ENCODE assay signal across 10 mouse cellular contexts in genomic region chr10:117838924-117839323, GRCm38 (mm10). TPM values are rescaled to one million over a fixed set of nuclear protein-coding genes. Genes with fewer than 3 reads are reported as not detected.
DNase-seq lines count a peak whose midpoint lies in the region; ATAC-seq and TF ChIP-seq lines count a peak whose summit lies in the region.
"Had no signal": no experiment of that assay in that cellular context is flagged by ENCODE, and none has a peak within 500 bp of the region (broad histone marks: within the 10 kb centered on the region; RNA-seq: fewer than 3 reads in every experiment).

No protein-coding gene starts in this region.

- in situ Hi-C loops in Patski (cut with MboI; ENCODE audit: low pct_unique_long_range_greater_than_20kb): no loop called here

- no peak for TF ChIP-seq EP300 in liver, postnatal 0 days (IDR thresholded peaks at IDR 0.05; ENCODE audit: low read depth)

- 86% methylated on average over 3 of the region's 3 CpGs for WGBS in kidney, embryonic 16.5 days
- 85% methylated on average over 3 of the region's 3 CpGs for WGBS in liver, postnatal 0 days (ENCODE audit: insufficient replicate concordance)

- peak; percentile 28; the same call in 1 of the 2 replicates for TF ChIP-seq CTCF in E14TG2a.4 (conservative IDR thresholded peaks at IDR 0.05; ENCODE audit: low read length)
- peak; percentile 52 for TF ChIP-seq CTCF in Patski (IDR thresholded peaks at IDR 0.05)
- peak; percentile 50 for TF ChIP-seq CTCF in liver, postnatal 0 days (IDR thresholded peaks at IDR 0.05; ENCODE audit: low read depth)

- no peaks in the 10 kb centered on the region for H3K9me3 ChIP-seq in kidney, embryonic 16.5 days (ENCODE audit: low read length)
- no peaks in the 10 kb centered on the region for H3K9me3 ChIP-seq in E14TG2a.4 (ENCODE audit: low read length)
- H3K9me3 ChIP-seq in liver, postnatal 0 days (ENCODE audit: low read length): no peaks in the 10 kb centered on the region
- H3K9me3 ChIP-seq: lung, embryonic 15.5 days had no signal

- no peak for ATAC-seq in kidney, embryonic 16.5 days (ENCODE audit: low FRiP score, low TSS enrichment)
- ATAC-seq in Patski: peak; percentile 60
- peak; percentile 64 for ATAC-seq in liver, postnatal 0 days

- H3K27ac ChIP-seq in kidney, embryonic 16.5 days (ENCODE audit: low read length): no peak overlapping the region
- no peak overlapping the region for H3K27ac ChIP-seq in liver, postnatal 0 days (ENCODE audit: low read depth)
- H3K27ac ChIP-seq: lung, embryonic 15.5 days had no signal

- POLR2A ChIA-PET in Patski (lab: Charles Lee): no interaction called here

- peak; percentile 20 to 33 for DNase-seq in kidney, postnatal 4 days
- no peak for DNase-seq in Patski (ENCODE audit: low read depth, low spot score)
- DNase-seq in liver, postnatal 0 days: no peak
- DNase-seq in cerebellum, postnatal 14 days: no peak
- no peak for DNase-seq in layer of hippocampus, adult 9-10 months (ENCODE audit: low spot score)
- DNase-seq: adrenal gland, postnatal 25 days; gastrocnemius, postnatal 36 days had no signal

- H3K4me3 ChIP-seq in kidney, embryonic 16.5 days (ENCODE audit: low read length): no peak overlapping the region
- no peak overlapping the region for H3K4me3 ChIP-seq in E14TG2a.4 (replicated peaks; ENCODE audit: low read length)
- no peak overlapping the region for H3K4me3 ChIP-seq in liver, postnatal 0 days (ENCODE audit: low read depth, low read length)
- H3K4me3 ChIP-seq: lung, embryonic 15.5 days had no signal

- no peaks in the 10 kb centered on the region for H3K27me3 ChIP-seq in kidney, embryonic 16.5 days (ENCODE audit: insufficient read depth, low read length)
- H3K27me3 ChIP-seq in E14TG2a.4 (ENCODE audit: insufficient read depth, low read length) (no peaks in the 10 kb centered on the region), Patski (no peaks in the 10 kb centered on the region)
- H3K27me3 ChIP-seq in liver, postnatal 0 days (ENCODE audit: insufficient read depth, low read length): no peaks in the 10 kb centered on the region
- H3K27me3 ChIP-seq: lung, embryonic 15.5 days had no signal

- no peak overlapping the region for H3K4me2 ChIP-seq in kidney, embryonic 16.5 days (replicated peaks; ENCODE audit: low read depth, low read length)
- no peak overlapping the region for H3K4me2 ChIP-seq in liver, postnatal 0 days (ENCODE audit: low read depth, low read length)
- H3K4me2 ChIP-seq: lung, embryonic 15.5 days had no signal

- no peaks in the 10 kb centered on the region for H3K36me3 ChIP-seq in kidney, embryonic 16.5 days (ENCODE audit: insufficient read depth, low read length)
- peaks cover 14% of the 10 kb centered on the region; the same call in 1 of the 2 replicates for H3K36me3 ChIP-seq in E14TG2a.4 (ENCODE audit: insufficient read depth, low read length)
- H3K36me3 ChIP-seq in liver, postnatal 0 days (replicated peaks; ENCODE audit: insufficient read depth, low read length): no peaks in the 10 kb centered on the region
- H3K36me3 ChIP-seq: lung, embryonic 15.5 days had no signal

- CTCF ChIA-PET in Patski (lab: Charles Lee): interaction anchor here (1.2 to 1.9 kb wide), 3 partner anchors 12 to 27 kb away, joined by 3 to 6 read pairs (median 5); no protein-coding TSS in a partner anchor

- H3K9ac ChIP-seq in kidney, embryonic 16.5 days (replicated peaks; ENCODE audit: low read length): no peak overlapping the region
- no peak overlapping the region for H3K9ac ChIP-seq in liver, postnatal 0 days (replicated peaks)
- H3K9ac ChIP-seq: lung, embryonic 15.5 days had no signal

- H3K4me1 ChIP-seq in kidney, embryonic 16.5 days (ENCODE audit: insufficient read depth, low read length): peaks cover 14% of the 10 kb centered on the region
- H3K4me1 ChIP-seq in E14TG2a.4 (replicated peaks; ENCODE audit: low read depth, low read length): peaks cover 62% of the 10 kb centered on the region
- H3K4me1 ChIP-seq in liver, postnatal 0 days (ENCODE audit: insufficient read depth): peaks cover 42% of the 10 kb centered on the region

RNA-seq across cellular contexts. Expression of gene Rap1b, which starts 6.9 kb away (rescaled TPM):
- polyA plus RNA-seq in kidney, embryonic 16.5 days (2015; fragmentation: Nextera tagmentation; extraction: Ambion mirVana): 166 and 185 TPM in 2 replicates
- polyA plus RNA-seq in Patski (2021): 95.5 TPM
- 103 and 105 TPM in 2 replicates for polyA plus RNA-seq in liver, postnatal 0 days (2015; fragmentation: Nextera tagmentation; extraction: Ambion mirVana)

RNA-seq across cellular contexts. Expression of gene Nup107, which starts 46.4 kb away (rescaled TPM):
- polyA plus RNA-seq in kidney, embryonic 16.5 days (2015; fragmentation: Nextera tagmentation; extraction: Ambion mirVana): 64.8 and 69.0 TPM in 2 replicates
- 22.6 TPM for polyA plus RNA-seq in Patski (2021)
- 12.9 and 15.0 TPM in 2 replicates for polyA plus RNA-seq in liver, postnatal 0 days (2015; fragmentation: Nextera tagmentation; extraction: Ambion mirVana)

Comparison
In these comparisons a context has a peak if more than half of its experiments do, and no peak if none do; other contexts are left out.
1. DNase-seq: peak in kidney, postnatal 4 days (2 of 2); none in Patski (single experiment), liver, postnatal 0 days (single experiment), cerebellum, postnatal 14 days (0 of 2) and layer of hippocampus, adult 9-10 months (single experiment).
2. Peak in every context shown above with its lines, with median percentiles within 50 percentile points of each other: CTCF ChIP-seq.